Mouse (Mus musculus): ENCODE results near the gene Slc9a9.

GRCm38 (mm10) chr9:95150096-95150495, 480.4 kb downstream of the Slc9a9 start:
- TF ChIP-seq CTCF (IDR thresholded peaks at IDR 0.05 in 2 of 3, conservative IDR thresholded peaks at IDR 0.05 in 1 of 3; ENCODE audit: control insufficient read depth in 1 of 3, insufficient read depth in 1 of 3, low read depth in 2 of 3, low read length in 3 of 3, poor library complexity in 1 of 3, severe bottlenecking in 1 of 3) (no peak), POLR2AphosphoS2 (IDR thresholded peaks at IDR 0.05; ENCODE audit: low read length) (no peak), TCF12 (IDR thresholded peaks at IDR 0.05; ENCODE audit: low read depth, low read length) (no peak), POLR2A (IDR thresholded peaks at IDR 0.05; ENCODE audit: control insufficient read depth in 1 of 2, insufficient read depth in 1 of 2, low read depth in 1 of 2, low read length in 2 of 2, poor library complexity in 1 of 2) (no peak), GATA1 (IDR thresholded peaks at IDR 0.05; ENCODE audit: low read depth, low read length) (no peak), UBTF (IDR thresholded peaks at IDR 0.05; ENCODE audit: borderline replicate concordance, insufficient read depth, low read depth, low read length) (no peak), MAZ (IDR thresholded peaks at IDR 0.05; ENCODE audit: low read depth, low read length) (no peak), CHD2 (IDR thresholded peaks at IDR 0.05; ENCODE audit: low read length) (no peak), EP300 (IDR thresholded peaks at IDR 0.05; ENCODE audit: low read depth in 1 of 2, low read length in 2 of 2) (no peak), MXI1 (IDR thresholded peaks at IDR 0.05; ENCODE audit: low read depth, low read length) (no peak), NELFE (IDR thresholded peaks at IDR 0.05; ENCODE audit: low read depth, low read length) (no peak), USF1 (IDR thresholded peaks at IDR 0.05; ENCODE audit: low read depth, low read length) (no peak), ZNF384 (IDR thresholded peaks at IDR 0.05; ENCODE audit: low read depth, low read length) (no peak), MEF2A (IDR thresholded peaks at IDR 0.05; ENCODE audit: extremely low read depth, insufficient replicate concordance, low read depth, low read length, poor library complexity, severe bottlenecking) (no peak)

Measured in MEL (cell line).